Mouse (Mus musculus) midbrain, embryonic 11.5 days (tissue): Measurements from ENCODE around the gene Caskin2. TPM values are rescaled to one million over a fixed set of nuclear protein-coding genes. Genes with fewer than 3 reads are reported as not detected.

Experiments
- ATAC-seq: fragments of 200-750 bp; cut with Nextera tagmentation; 2 replicates; pipeline ENCODE4 v1.8.0; 2017; ENCODE audit warnings: moderate TSS enrichment, moderate library complexity; ENCODE audit not compliant: low FRiP score
- DNase-seq: peaks from one replicate; pipeline ENCODE4 v3.0.0; 2015; ENCODE audit warnings: low spot score; ENCODE audit errors: missing footprints
- H3K27ac ChIP-seq: fragments of 300-500 bp; sonication (generic); 2 replicates; pipeline ENCODE4 v1.5.1; 2014; ENCODE audit warnings: low read depth, low read length
- H3K27me3 ChIP-seq: fragments of 300-500 bp; sonication (generic); 2 replicates; pipeline ENCODE4 v1.6.1; 2014; ENCODE audit warnings: mild to moderate bottlenecking, low read length, moderate library complexity, mixed read lengths; ENCODE audit not compliant: control insufficient read depth, insufficient read depth
- H3K36me3 ChIP-seq: fragments of 300-500 bp; sonication (generic); 2 replicates; pipeline ENCODE4 v1.6.1; 2014; ENCODE audit warnings: mild to moderate bottlenecking, low read length, moderate library complexity, mixed read lengths; ENCODE audit not compliant: control insufficient read depth, insufficient read depth
- H3K4me1 ChIP-seq: fragments of 300-500 bp; sonication (generic); 2 replicates; pipeline ENCODE4 v1.6.1; 2014; ENCODE audit warnings: low read length; ENCODE audit not compliant: control insufficient read depth, insufficient read depth
- H3K4me2 ChIP-seq: fragments of 300-500 bp; sonication (generic); 2 replicates; pipeline ENCODE4 v1.6.1; 2014; ENCODE audit warnings: mild to moderate bottlenecking, moderate library complexity
- H3K4me3 ChIP-seq: fragments of 300-500 bp; sonication (generic); 2 replicates; pipeline ENCODE4 v1.5.1; 2014; ENCODE audit warnings: low read depth, low read length
- H3K9ac ChIP-seq: fragments of 300-500 bp; sonication (generic); 2 replicates; pipeline ENCODE4 v1.6.1; 2014; ENCODE audit warnings: low read length
- H3K9me3 ChIP-seq: fragments of 300-500 bp; sonication (generic); 2 replicates; pipeline ENCODE4 v1.6.1; 2016; ENCODE audit warnings: low read length; ENCODE audit not compliant: control insufficient read depth
- WGBS: fragments of 180-500 bp; shearing (Covaris S2); extraction: QIAGEN DNeasy Blood & Tissue Kit; methylation state at CpG from one replicate; pipeline ENCODE4 v1.1.7; 2014; 5-methylcytosine and 5-hydroxymethylcytosine counted together
- polyA plus RNA-seq: library from polyadenylated mRNA; unstranded; fragments of >200 nt; fragmentation: Nextera tagmentation; extraction: Ambion mirVana; gene quantifications from 2 replicates; pipeline ENCODE4 v1.2.1, GENCODE M21; 2014

Caskin2 gene
- polyA plus RNA-seq, 1 experiment from 2014 or later: 11.7 TPM

- Histone ChIP-seq H3K4me3 (peak within 1 kb of the TSS; percentile 58), H3K27ac (no peak within 1 kb of the TSS), H3K9ac (peak within 1 kb of the TSS; percentile 56), H3K36me3 (peaks cover 8% of the 10 kb centered on the region; the same call in 1 of the 2 replicates), H3K9me3 (no peaks in the 10 kb centered on the region), H3K27me3 (peaks cover 28% of the 10 kb centered on the region), H3K4me2 (peak within 1 kb of the TSS; percentile 84), H3K4me1 (peaks cover 8% of the 10 kb centered on the region)
- under 1% methylated on average over 87 of the region's 87 CpGs for WGBS
- DNase-seq: peak; percentile 98
- ATAC-seq: peak; percentile 93
These were observed 10.6 kb upstream of the Caskin2 start, which contains the start of gene Llgl2 for GRCm38 (mm10) chr11:115823774-115824740. TSS of gene Llgl2 (plus strand) at chr11:115824049.

DNA sequence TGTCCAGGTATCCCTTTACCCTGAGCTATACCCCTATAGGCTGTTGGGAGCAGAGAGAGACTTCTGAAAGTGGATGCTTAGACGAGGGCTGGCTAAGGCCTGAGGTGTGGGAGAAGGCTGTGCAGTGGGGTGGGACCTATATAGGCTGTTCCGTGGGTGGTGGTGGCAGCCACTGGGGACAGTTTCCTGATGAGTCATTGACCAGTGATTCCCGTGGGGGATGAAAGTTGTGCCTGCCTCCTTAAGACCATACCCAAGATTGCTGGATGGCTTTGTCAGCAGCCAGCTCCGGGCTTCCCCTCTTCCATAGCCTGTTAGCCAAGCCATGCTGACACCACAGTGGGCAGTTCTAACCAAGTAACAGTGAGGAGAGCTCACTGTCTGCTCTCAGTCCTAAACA, 7.6 kb upstream of the Caskin2 start:
- no peak overlapping the region for H3K9ac ChIP-seq
- H3K9me3 ChIP-seq: no peaks in the 10 kb centered on the region
- no peak overlapping the region for H3K27ac ChIP-seq
- H3K36me3 ChIP-seq: peaks cover 8% of the 10 kb centered on the region; the same call in 1 of the 2 replicates
- H3K4me2 ChIP-seq: no peak overlapping the region
- no peak for ATAC-seq
- no peak for DNase-seq
- peaks cover 24% of the 10 kb centered on the region for H3K27me3 ChIP-seq
- H3K4me3 ChIP-seq: no peak overlapping the region
- H3K4me1 ChIP-seq: peaks cover 8% of the 10 kb centered on the region
- WGBS: 86% methylated on average over 4 of the region's 4 CpGs

GRCm38 (mm10) chr11:115819915-115820623, 6.6 kb upstream of the Caskin2 start:
- H3K36me3 ChIP-seq: peaks cover 8% of the 10 kb centered on the region; the same call in 1 of the 2 replicates
- no peak overlapping the region for H3K27ac ChIP-seq
- WGBS: 93% methylated on average over 16 of the region's 16 CpGs
- H3K4me1 ChIP-seq: peaks cover 15% of the 10 kb centered on the region
- no peak overlapping the region for H3K4me3 ChIP-seq
- H3K4me2 ChIP-seq: no peak overlapping the region
- peaks cover 14% of the 10 kb centered on the region for H3K27me3 ChIP-seq
- H3K9ac ChIP-seq: no peak overlapping the region
- DNase-seq (no peak), ATAC-seq (no peak)
- H3K9me3 ChIP-seq: no peaks in the 10 kb centered on the region

DNA sequence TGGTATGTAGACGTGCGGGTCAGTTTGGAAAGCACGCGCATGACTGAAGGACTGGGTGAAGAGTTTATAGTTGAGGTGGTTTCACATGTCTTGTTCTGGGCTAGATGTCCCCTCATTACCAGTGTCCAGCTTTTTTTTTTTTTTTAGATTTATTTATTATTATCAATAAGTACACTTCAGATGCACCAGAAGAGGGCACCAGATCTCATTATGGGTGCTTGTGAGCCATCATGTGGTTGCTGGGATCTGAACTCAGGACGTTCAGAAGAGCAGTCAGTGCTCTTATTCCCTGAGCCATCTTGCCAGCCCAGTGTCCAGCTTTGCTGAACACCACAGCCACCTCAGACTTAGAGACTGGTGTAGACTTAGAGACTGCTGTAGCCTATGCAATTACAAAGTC, 3.9 kb upstream of the Caskin2 start:
- H3K27me3 ChIP-seq: no peaks in the 10 kb centered on the region

DNA sequence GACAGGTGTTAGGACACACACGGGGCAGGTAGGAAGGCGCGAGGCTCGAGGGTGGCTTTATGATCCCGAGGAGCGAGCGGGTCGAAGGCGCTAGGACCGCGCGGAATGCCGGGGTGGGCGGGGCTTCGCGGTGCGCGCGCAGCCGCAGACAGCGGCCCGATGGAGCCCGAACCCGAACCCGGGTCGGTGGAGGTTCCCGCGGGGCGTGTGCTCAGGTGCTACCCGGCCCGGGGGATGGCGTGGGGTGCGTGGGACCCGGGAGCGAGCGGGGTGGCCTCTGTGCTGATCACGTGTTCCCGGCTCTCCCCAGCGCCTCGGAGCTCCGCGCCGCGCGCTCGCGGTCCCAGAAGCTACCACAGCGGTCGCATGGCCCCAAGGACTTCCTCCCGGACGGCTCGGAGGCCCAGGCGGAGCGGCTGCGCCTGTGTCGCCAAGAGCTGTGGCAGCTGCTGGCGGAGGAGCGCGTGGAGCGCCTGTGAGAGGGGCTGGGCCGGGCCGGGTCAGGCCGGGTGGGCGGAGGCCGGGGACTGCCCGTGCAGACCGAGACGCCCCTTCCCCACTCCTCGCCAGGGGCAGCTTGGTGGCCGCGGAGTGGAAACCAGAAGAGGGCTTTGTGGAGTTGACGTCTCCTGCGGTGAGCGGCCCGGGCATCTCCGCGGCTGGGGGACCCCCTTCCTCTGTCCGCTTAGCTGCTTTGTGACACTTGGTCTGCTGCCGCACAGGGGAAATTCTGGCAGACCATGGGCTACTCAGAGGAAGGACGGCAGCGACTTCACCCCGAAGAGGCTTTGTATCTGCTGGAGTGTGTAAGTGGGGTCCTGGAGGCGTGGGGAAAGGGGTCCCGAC, 1.4 kb upstream of the Caskin2 start, which contains the start of gene Tsen54:
Gene Tsen54, plus strand, starts transcription at position 120 of the 846 bp plus-strand sequence.
- ATAC-seq (peak; percentile 54), DNase-seq (peak; percentile 100)
- Histone ChIP-seq H3K36me3 (no peaks in the 10 kb centered on the region), H3K4me3 (peak within 1 kb of the TSS; percentile 90), H3K4me1 (peaks cover 29% of the 10 kb centered on the region), H3K27ac (peak within 1 kb of the TSS; percentile 59), H3K9me3 (no peaks in the 10 kb centered on the region), H3K9ac (peak within 1 kb of the TSS; percentile 80), H3K4me2 (peak within 1 kb of the TSS; percentile 89), H3K27me3 (no peaks in the 10 kb centered on the region)
- under 1% methylated on average over 84 of the region's 84 CpGs for WGBS

More for the DNA sequence above, 3.9 kb upstream of the Caskin2 start:
- no peak overlapping the region for H3K4me2 ChIP-seq
- peaks cover 8% of the 10 kb centered on the region; the same call in 1 of the 2 replicates for H3K36me3 ChIP-seq
- H3K27ac ChIP-seq: no peak overlapping the region
- DNase-seq (no peak), ATAC-seq (no peak)
- H3K9ac ChIP-seq: no peak overlapping the region
- H3K4me1 ChIP-seq: peaks cover 17% of the 10 kb centered on the region
- H3K4me3 ChIP-seq: no peak overlapping the region
- WGBS: 91% methylated on average over 5 of the region's 5 CpGs
- H3K9me3 ChIP-seq: no peaks in the 10 kb centered on the region

- Histone ChIP-seq H3K9me3 (no peaks in the 10 kb centered on the region), H3K27ac (peak overlapping the region; percentile 52; the same call in 1 of the 2 replicates), H3K4me1 (peaks cover 41% of the 10 kb centered on the region), H3K4me2 (peak overlapping the region; percentile 89), H3K9ac (peak overlapping the region; percentile 75), H3K27me3 (no peaks in the 10 kb centered on the region), H3K36me3 (no peaks in the 10 kb centered on the region), H3K4me3 (peak overlapping the region; percentile 90)
- WGBS: 6% methylated on average over 28 of the region's 28 CpGs
- ATAC-seq: peak; percentile 55
- DNase-seq: no peak
These were observed 662 bp downstream of the Caskin2 start for GRCm38 (mm10) chr11:115812533-115813420.

DNA sequence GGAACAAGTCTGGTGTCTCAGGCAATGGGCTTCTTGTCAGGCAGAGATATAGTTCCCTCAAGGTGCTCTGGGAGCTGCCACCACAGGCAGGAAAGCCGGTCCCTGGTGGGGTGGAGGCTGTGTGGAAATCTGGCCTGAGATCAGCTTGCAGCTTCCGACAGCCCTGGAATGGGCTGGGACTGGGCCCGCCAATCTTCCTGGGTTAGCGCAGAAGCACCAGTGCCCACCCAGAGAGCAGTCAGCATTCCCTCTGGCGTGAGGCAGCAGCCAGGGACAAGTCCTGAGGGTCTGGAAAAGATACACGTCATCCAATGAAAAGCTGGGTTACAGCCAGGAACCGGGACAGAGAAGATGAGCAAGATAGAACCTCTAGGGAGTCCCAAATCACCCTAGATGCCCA, 1.3 kb downstream of the Caskin2 start:
- no peak overlapping the region for H3K27ac ChIP-seq
- peak overlapping the region; percentile 75 for H3K9ac ChIP-seq
- H3K9me3 ChIP-seq: no peaks in the 10 kb centered on the region
- H3K4me3 ChIP-seq: peak overlapping the region; percentile 90
- peaks cover 41% of the 10 kb centered on the region for H3K4me1 ChIP-seq
- H3K4me2 ChIP-seq: peak overlapping the region; percentile 89
- no peak for ATAC-seq
- WGBS: 49% methylated on average over 7 of the region's 7 CpGs
- no peak for DNase-seq
- no peaks in the 10 kb centered on the region for H3K27me3 ChIP-seq
- peaks cover 2% of the 10 kb centered on the region; the same call in 1 of the 2 replicates for H3K36me3 ChIP-seq
